Mouse (Mus musculus) neural tube, embryonic 14.5 days (tissue): Measurements from ENCODE around the gene Vegfc. TPM values are rescaled to one million over a fixed set of nuclear protein-coding genes. Genes with fewer than 3 reads are reported as not detected.

Experiments
- ATAC-seq: fragments of 200-750 bp; cut with Nextera tagmentation; 2 replicates; pipeline ENCODE4 v1.8.0; 2017; ENCODE audit warnings: low read depth, mild to moderate bottlenecking, moderate TSS enrichment, moderate library complexity
- H3K27ac ChIP-seq: fragments of 300-500 bp; sonication (generic); 2 replicates; pipeline ENCODE4 v1.5.1; 2014; ENCODE audit warnings: low read depth, mild to moderate bottlenecking, control low read depth, low read length, moderate library complexity, mixed read lengths
- H3K27me3 ChIP-seq: fragments of 300-500 bp; sonication (generic); 2 replicates; pipeline ENCODE4 v1.6.1; 2014; ENCODE audit warnings: low read length; ENCODE audit not compliant: control insufficient read depth, insufficient read depth
- H3K36me3 ChIP-seq: fragments of 300-500 bp; sonication (generic); 2 replicates; pipeline ENCODE4 v1.6.1; 2014; ENCODE audit warnings: low read length, mixed read lengths; ENCODE audit not compliant: control insufficient read depth, insufficient read depth
- H3K4me1 ChIP-seq: fragments of 300-500 bp; sonication (generic); 2 replicates; pipeline ENCODE4 v1.6.1; 2014; ENCODE audit warnings: low read length; ENCODE audit not compliant: control insufficient read depth, insufficient read depth
- H3K4me2 ChIP-seq: fragments of 300-500 bp; sonication (generic); 2 replicates; pipeline ENCODE4 v1.6.1; 2014; ENCODE audit warnings: mild to moderate bottlenecking, low read depth, low read length, control low read depth
- H3K4me3 ChIP-seq: fragments of 300-500 bp; sonication (generic); 2 replicates; pipeline ENCODE4 v1.5.1; 2014; ENCODE audit warnings: low read depth, low read length, control low read depth, mixed read lengths
- H3K9ac ChIP-seq: fragments of 300-500 bp; sonication (generic); replicated peaks from 2 replicates; pipeline ENCODE4 v1.6.1; 2014; ENCODE audit warnings: low read depth, mild to moderate bottlenecking, control low read depth, low read length, mixed read lengths
- H3K9me3 ChIP-seq: fragments of 300-500 bp; sonication (generic); 2 replicates; pipeline ENCODE4 v1.6.1; 2016; ENCODE audit warnings: low read length; ENCODE audit not compliant: control insufficient read depth
- WGBS: fragments of 180-500 bp; shearing (Covaris S2); extraction: QIAGEN DNeasy Blood & Tissue Kit; methylation state at CpG from one replicate; pipeline ENCODE4 v1.1.7; 2014; 5-methylcytosine and 5-hydroxymethylcytosine counted together
- polyA plus RNA-seq: library from polyadenylated mRNA; unstranded; fragments of >200 nt; fragmentation: Nextera tagmentation; extraction: Ambion mirVana; gene quantifications from 2 replicates; pipeline ENCODE4 v1.2.1, GENCODE M21; 2014

Gene Vegfc
- polyA plus RNA-seq, result 4.6 and 4.9 TPM in 2 replicates

GRCm38 (mm10) chr8:54077271-54078120, at the start of gene Vegfc:
Gene Vegfc (plus strand): TSS chr8:54077606.
- Histone ChIP-seq H3K27ac (peak within 1 kb of the TSS; percentile 48), H3K9me3 (no peaks in the 10 kb centered on the region), H3K27me3 (no peaks in the 10 kb centered on the region), H3K4me1 (no peaks in the 10 kb centered on the region), H3K36me3 (no peaks in the 10 kb centered on the region), H3K4me3 (peak within 1 kb of the TSS; percentile 84), H3K4me2 (peak within 1 kb of the TSS; percentile 81), H3K9ac (peak within 1 kb of the TSS; percentile 75)
- peak; percentile 89 for ATAC-seq
- WGBS, result under 1% methylated on average over 66 of the region's 79 CpGs

GRCm38 (mm10) chr8:54034584-54034983, 42.8 kb upstream of the Vegfc start:
- no peak overlapping the region for H3K27ac ChIP-seq
- H3K9me3 ChIP-seq, result no peaks in the 10 kb centered on the region
- 61% methylated on average over 1 of the region's 1 CpGs for WGBS
- no peaks in the 10 kb centered on the region for H3K36me3 ChIP-seq
- no peak overlapping the region for H3K4me2 ChIP-seq
- no peak overlapping the region for H3K9ac ChIP-seq
- no peak overlapping the region for H3K4me3 ChIP-seq
- H3K27me3 ChIP-seq, result no peaks in the 10 kb centered on the region
- H3K4me1 ChIP-seq, result no peaks in the 10 kb centered on the region
- ATAC-seq, result no peak

DNA sequence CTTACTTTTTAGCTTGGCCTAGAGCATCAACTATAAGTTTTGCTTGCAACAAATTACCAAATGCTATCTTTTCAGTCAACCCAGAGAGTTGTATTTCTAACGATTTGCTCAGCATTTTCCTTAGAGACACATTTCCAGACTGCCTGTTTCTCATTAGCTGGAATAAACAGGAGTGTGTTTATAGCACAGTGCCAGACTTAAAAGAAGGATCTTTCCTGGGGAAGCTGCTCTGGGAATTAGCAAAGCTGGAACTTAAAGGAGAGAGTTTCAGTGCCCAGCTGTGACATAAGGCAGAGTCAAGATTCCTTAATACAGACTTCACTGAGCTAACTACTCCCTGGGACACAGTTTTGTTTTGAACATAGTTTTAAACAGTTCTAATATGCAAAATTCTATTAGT, 34.8 kb upstream of the Vegfc start:
- H3K27me3 ChIP-seq, result no peaks in the 10 kb centered on the region
- H3K36me3 ChIP-seq, result no peaks in the 10 kb centered on the region
- no peaks in the 10 kb centered on the region for H3K9me3 ChIP-seq
- no peaks in the 10 kb centered on the region for H3K4me1 ChIP-seq
- no peak overlapping the region for H3K27ac ChIP-seq
- H3K4me2 ChIP-seq, result no peak overlapping the region
- WGBS, result 21% methylated on average over 1 of the region's 1 CpGs
- no peak overlapping the region for H3K9ac ChIP-seq
- H3K4me3 ChIP-seq, result no peak overlapping the region
- ATAC-seq, result no peak

DNA sequence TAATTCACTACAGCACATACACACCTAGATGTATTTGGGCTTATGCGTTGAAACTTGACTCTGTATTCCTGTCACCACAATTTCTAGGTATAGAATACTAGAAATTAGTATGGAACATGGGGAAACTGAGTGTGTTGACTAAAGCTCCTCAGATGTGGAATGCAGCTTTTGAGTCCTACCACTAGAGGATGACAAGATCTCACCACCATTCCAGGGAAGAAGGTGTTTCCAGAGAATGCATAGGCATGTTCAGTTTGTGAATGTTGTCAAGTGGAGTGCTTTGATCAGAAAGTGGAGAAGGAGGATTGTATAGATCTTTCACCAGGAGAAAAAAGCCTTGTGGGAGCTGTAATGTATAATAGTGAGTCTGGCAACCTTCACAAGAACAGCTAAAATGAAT, 33.9 kb upstream of the Vegfc start:
- no peaks in the 10 kb centered on the region for H3K27me3 ChIP-seq
- no peak overlapping the region for H3K4me3 ChIP-seq
- 85% methylated on average over 1 of the region's 1 CpGs for WGBS
- no peak overlapping the region for H3K27ac ChIP-seq
- no peaks in the 10 kb centered on the region for H3K4me1 ChIP-seq
- no peak for ATAC-seq
- no peaks in the 10 kb centered on the region for H3K36me3 ChIP-seq
- no peaks in the 10 kb centered on the region for H3K9me3 ChIP-seq
- no peak overlapping the region for H3K4me2 ChIP-seq
- no peak overlapping the region for H3K9ac ChIP-seq

DNA sequence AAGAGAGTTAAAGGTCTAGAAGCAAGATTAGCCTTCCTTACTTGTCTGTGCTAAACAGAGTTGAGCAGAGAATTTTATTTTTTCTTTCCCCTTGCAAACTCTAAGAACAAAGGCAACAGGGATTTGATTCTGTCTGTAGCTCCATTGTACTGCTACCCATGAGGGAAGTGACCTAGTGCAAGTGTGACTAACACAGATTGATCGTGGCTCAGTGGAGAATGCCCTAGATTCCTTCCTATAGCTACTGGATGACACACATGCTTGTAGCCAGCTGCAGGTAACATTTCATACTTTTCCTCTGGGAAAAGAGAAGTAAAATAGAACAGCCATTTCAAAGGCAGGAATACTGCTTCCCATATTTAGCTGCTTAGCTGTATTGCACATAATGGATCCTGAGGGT, 24.2 kb upstream of the Vegfc start:
- H3K9me3 ChIP-seq, result no peaks in the 10 kb centered on the region
- no peak overlapping the region for H3K4me2 ChIP-seq
- no peak overlapping the region for H3K9ac ChIP-seq
- no peak overlapping the region for H3K27ac ChIP-seq
- WGBS, result 23% methylated on average over 1 of the region's 1 CpGs
- no peaks in the 10 kb centered on the region for H3K4me1 ChIP-seq
- peak; percentile 56; the same call in 1 of the 2 replicates for ATAC-seq
- no peak overlapping the region for H3K4me3 ChIP-seq
- no peaks in the 10 kb centered on the region for H3K36me3 ChIP-seq
- no peaks in the 10 kb centered on the region for H3K27me3 ChIP-seq

GRCm38 (mm10) chr8:54065492-54065891, 11.9 kb upstream of the Vegfc start:
- Histone ChIP-seq H3K4me1 (no peaks in the 10 kb centered on the region), H3K4me3 (no peak overlapping the region), H3K4me2 (no peak overlapping the region), H3K9ac (no peak overlapping the region), H3K27ac (no peak overlapping the region), H3K27me3 (no peaks in the 10 kb centered on the region), H3K36me3 (no peaks in the 10 kb centered on the region), H3K9me3 (no peaks in the 10 kb centered on the region)
- WGBS, result 70% methylated on average over 4 of the region's 4 CpGs
- no peak for ATAC-seq

DNA sequence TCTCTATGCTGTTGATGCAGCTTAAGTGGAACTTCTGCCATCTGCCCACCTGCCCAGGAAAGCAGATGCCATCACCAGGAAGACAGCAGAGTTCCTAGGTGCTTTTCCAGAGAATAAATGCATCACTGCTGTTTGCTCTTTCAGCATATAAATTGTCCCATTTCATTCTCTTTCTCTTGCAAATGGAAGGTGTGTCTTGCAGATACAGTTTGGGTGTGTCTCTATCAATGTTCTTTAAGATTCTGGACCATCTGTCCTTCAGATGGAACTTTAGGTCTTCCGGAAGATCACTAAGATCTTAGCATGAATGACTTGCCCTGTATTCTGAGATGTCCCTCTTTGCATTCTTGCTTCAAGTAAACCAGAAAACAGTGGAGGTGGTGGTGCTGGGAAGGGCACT, 1.1 kb upstream of the Vegfc start:
- no peak overlapping the region for H3K27ac ChIP-seq
- H3K9ac ChIP-seq, result no peak overlapping the region
- H3K36me3 ChIP-seq, result no peaks in the 10 kb centered on the region
- 53% methylated on average over 1 of the region's 1 CpGs for WGBS
- H3K4me1 ChIP-seq, result no peaks in the 10 kb centered on the region
- no peak overlapping the region; the same call in 1 of the 2 replicates for H3K4me3 ChIP-seq
- H3K9me3 ChIP-seq, result no peaks in the 10 kb centered on the region
- H3K27me3 ChIP-seq, result no peaks in the 10 kb centered on the region
- ATAC-seq, result no peak
- H3K4me2 ChIP-seq, result peak overlapping the region; percentile 81; the same call in 1 of the 2 replicates

GRCm38 (mm10) chr8:54076791-54077270, 575 bp upstream of the Vegfc start:
- Histone ChIP-seq H3K4me1 (no peaks in the 10 kb centered on the region), H3K4me2 (peak overlapping the region; percentile 81), H3K9me3 (no peaks in the 10 kb centered on the region), H3K36me3 (no peaks in the 10 kb centered on the region), H3K9ac (peak overlapping the region; percentile 75), H3K27me3 (no peaks in the 10 kb centered on the region), H3K4me3 (peak overlapping the region; percentile 84), H3K27ac (peak overlapping the region; percentile 48; the same call in 1 of the 2 replicates)
- ATAC-seq, result peak; percentile 93
- 0% methylated on average over 16 of the region's 28 CpGs for WGBS

GRCm38 (mm10) chr8:54078121-54078440, 675 bp downstream of the Vegfc start:
- no peaks in the 10 kb centered on the region for H3K27me3 ChIP-seq
- H3K4me3 ChIP-seq, result peak overlapping the region; percentile 84
- no peaks in the 10 kb centered on the region for H3K36me3 ChIP-seq
- no peaks in the 10 kb centered on the region for H3K4me1 ChIP-seq
- H3K9me3 ChIP-seq, result no peaks in the 10 kb centered on the region
- no peak overlapping the region for H3K27ac ChIP-seq
- H3K9ac ChIP-seq, result peak overlapping the region; percentile 75; the same call in 1 of the 2 replicates
- H3K4me2 ChIP-seq, result peak overlapping the region; percentile 81
- ATAC-seq, result 0 out of 2 replicates have a peak, but pooled peaks have one; percentile 7
- WGBS, result 0% methylated on average over 1 of the region's 1 CpGs
